Mouse (Mus musculus) myocyte (in vitro differentiated cells): ENCODE data around the gene Dgki. TPM values are rescaled to one million over a fixed set of nuclear protein-coding genes. Genes with fewer than 3 reads are reported as not detected.

Source experiments
- H3K27me3 ChIP-seq: one replicate; pipeline ENCODE4 v1.6.1; 2011; ENCODE audit not compliant: control insufficient read depth, insufficient read depth, insufficient read length
- H3K36me3 ChIP-seq: one replicate; pipeline ENCODE4 v1.6.1; 2011; ENCODE audit not compliant: control insufficient read depth, insufficient read depth
- H3K4me2 ChIP-seq: one replicate; pipeline ENCODE4 v1.6.1; 2011; ENCODE audit warnings: low read depth, control low read depth
- H3K4me3 ChIP-seq: one replicate; pipeline ENCODE4 v1.5.1; 2011; ENCODE audit warnings: mild to moderate bottlenecking, control low read depth, moderate library complexity
- H3K79me2 ChIP-seq: one replicate; pipeline ENCODE4 v1.6.1; 2011; ENCODE audit not compliant: control insufficient read depth, insufficient read depth
- H3ac ChIP-seq: one replicate; pipeline ENCODE4 v1.6.1; 2011; ENCODE audit not compliant: control insufficient read depth, insufficient read length
- CEBPB ChIP-seq: IDR thresholded peaks from 2 replicates; pipeline ENCODE4 v1.6.1; 2011; ENCODE audit warnings: mild to moderate bottlenecking, moderate library complexity; ENCODE audit not compliant: poor library complexity, insufficient read depth, severe bottlenecking
- E2F4 ChIP-seq: IDR thresholded peaks from one replicate; pipeline ENCODE4 v1.6.1; 2011; ENCODE audit warnings: mild to moderate bottlenecking, control low read depth, moderate library complexity; ENCODE audit not compliant: insufficient read depth
- MAX ChIP-seq: IDR thresholded peaks from one replicate; pipeline ENCODE4 v1.6.1; 2011; ENCODE audit warnings: low read depth, mild to moderate bottlenecking, control low read depth
- MYOD1 ChIP-seq, 3 experiments: IDR thresholded peaks; one replicate each; pipeline ENCODE4 v1.6.1; 2011; ENCODE audit warnings: control low read depth in 2 of 3, low read depth in 2 of 3, mild to moderate bottlenecking in 2 of 3, moderate library complexity in 1 of 3; ENCODE audit not compliant: insufficient read length in 2 of 3, control insufficient read depth in 1 of 3
- MYOG ChIP-seq, 3 experiments: IDR thresholded peaks; one replicate each; pipeline ENCODE4 v1.6.1; 2011; ENCODE audit warnings: control low read depth in 2 of 3, low read depth in 2 of 3, mild to moderate bottlenecking in 2 of 3; ENCODE audit not compliant: insufficient read length in 2 of 3, control insufficient read depth in 1 of 3, insufficient read depth in 1 of 3
- POLR2A ChIP-seq: IDR thresholded peaks from one replicate; pipeline ENCODE4 v1.6.1; 2011; ENCODE audit warnings: low read depth, mild to moderate bottlenecking, control low read depth, moderate library complexity; ENCODE audit not compliant: insufficient read length
- POLR2AphosphoS2 ChIP-seq: IDR thresholded peaks from one replicate; pipeline ENCODE4 v1.6.1; 2011; ENCODE audit warnings: low read depth, control low read depth; ENCODE audit not compliant: insufficient read length
- REST ChIP-seq: IDR thresholded peaks from one replicate; pipeline ENCODE4 v1.6.1; 2011; ENCODE audit warnings: mild to moderate bottlenecking, control low read depth, moderate library complexity; ENCODE audit not compliant: insufficient read depth, insufficient read length
- SRF ChIP-seq: IDR thresholded peaks from one replicate; pipeline ENCODE4 v1.6.1; 2011; ENCODE audit warnings: low read depth; ENCODE audit not compliant: control insufficient read depth, insufficient read length
- TCF12 ChIP-seq: IDR thresholded peaks from one replicate; pipeline ENCODE4 v1.6.1; 2011; ENCODE audit warnings: mild to moderate bottlenecking, control low read depth; ENCODE audit not compliant: poor library complexity, insufficient read depth, severe bottlenecking
- TCF3 ChIP-seq: IDR thresholded peaks from one replicate; pipeline ENCODE4 v1.6.1; 2011; ENCODE audit warnings: low read depth, control low read depth; ENCODE audit not compliant: insufficient read length
- USF1 ChIP-seq: IDR thresholded peaks from one replicate; pipeline ENCODE4 v1.6.1; 2011; ENCODE audit warnings: low read depth, mild to moderate bottlenecking, control low read depth, moderate library complexity
- polyA plus RNA-seq: library from polyadenylated mRNA; unstranded; fragments of >200 nt; fragmentation: generic; extraction: Trizol; gene quantifications from one replicate; pipeline ENCODE4 v1.2.1, GENCODE M21; 2012; ENCODE audit warnings: missing spikeins

The Dgki gene
- polyA plus RNA-seq, 1 experiment = 0.02 TPM

DNA sequence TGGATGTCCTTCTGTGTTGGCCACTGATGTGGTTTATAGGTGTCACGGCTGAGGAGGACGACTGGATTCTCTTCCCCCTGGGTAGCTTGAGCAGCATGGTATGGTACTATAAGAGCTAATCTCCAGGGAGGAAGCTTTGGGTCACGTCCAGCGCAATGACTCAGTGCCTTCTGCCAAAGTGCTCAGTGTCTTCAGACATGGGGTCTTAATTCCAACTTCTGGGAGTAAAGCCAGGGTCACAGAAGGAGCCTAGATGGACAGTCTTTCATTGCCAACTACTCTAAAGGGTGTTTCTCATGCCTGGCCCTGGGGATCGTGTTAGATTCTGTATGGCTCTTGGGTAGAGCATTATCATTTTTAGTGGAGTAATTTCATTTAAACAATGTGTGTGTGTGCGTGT is 231.2 kb downstream of the Dgki start:
- no peak overlapping the region for H3ac ChIP-seq
- no peak overlapping the region for H3K4me3 ChIP-seq
- no peaks in the 10 kb centered on the region for H3K27me3 ChIP-seq
- no peaks in the 10 kb centered on the region for H3K79me2 ChIP-seq
- no peak overlapping the region for H3K4me2 ChIP-seq
- H3K36me3 ChIP-seq = no peaks in the 10 kb centered on the region
- TF ChIP-seq CEBPB (no peak), MAX (no peak), SRF (no peak), MYOD1 (IDR thresholded peaks at IDR 0.05; ENCODE audit: control insufficient read depth in 1 of 3, insufficient read length in 2 of 3, low read depth in 2 of 3) (no peak)

DNA sequence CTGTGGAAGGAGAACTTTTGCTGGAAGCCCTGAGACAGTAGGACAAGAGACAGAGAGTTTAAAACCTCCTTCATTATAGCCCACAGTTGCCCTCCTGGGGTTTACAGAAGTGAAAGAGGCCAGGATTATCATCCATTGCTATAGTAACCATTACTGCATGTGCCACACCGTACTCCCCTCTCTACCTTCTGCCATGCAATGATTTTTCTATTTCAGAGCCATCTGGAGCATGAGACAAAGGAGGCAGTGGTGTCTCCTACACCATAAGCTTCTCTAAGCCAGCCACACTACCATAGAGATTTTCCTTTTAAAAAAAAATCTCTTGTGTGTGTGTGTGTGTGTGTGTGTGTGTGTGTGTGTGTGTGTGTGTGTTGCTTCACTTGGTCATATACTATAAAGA is 232.6 kb downstream of the Dgki start:
- no peak overlapping the region for H3K4me3 ChIP-seq
- no peak for TF ChIP-seq TCF12
- no peak for TF ChIP-seq SRF
- no peak for TF ChIP-seq REST
- no peak for TF ChIP-seq MYOD1 (IDR thresholded peaks at IDR 0.05; ENCODE audit: control insufficient read depth in 1 of 3, insufficient read length in 2 of 3, low read depth in 2 of 3)
- no peak for TF ChIP-seq MYOG (IDR thresholded peaks at IDR 0.05; ENCODE audit: control insufficient read depth in 1 of 3, insufficient read depth in 1 of 3, insufficient read length in 2 of 3, low read depth in 2 of 3)
- no peaks in the 10 kb centered on the region for H3K79me2 ChIP-seq
- H3ac ChIP-seq = no peak overlapping the region
- no peaks in the 10 kb centered on the region for H3K36me3 ChIP-seq
- no peak overlapping the region for H3K4me2 ChIP-seq
- no peaks in the 10 kb centered on the region for H3K27me3 ChIP-seq

DNA sequence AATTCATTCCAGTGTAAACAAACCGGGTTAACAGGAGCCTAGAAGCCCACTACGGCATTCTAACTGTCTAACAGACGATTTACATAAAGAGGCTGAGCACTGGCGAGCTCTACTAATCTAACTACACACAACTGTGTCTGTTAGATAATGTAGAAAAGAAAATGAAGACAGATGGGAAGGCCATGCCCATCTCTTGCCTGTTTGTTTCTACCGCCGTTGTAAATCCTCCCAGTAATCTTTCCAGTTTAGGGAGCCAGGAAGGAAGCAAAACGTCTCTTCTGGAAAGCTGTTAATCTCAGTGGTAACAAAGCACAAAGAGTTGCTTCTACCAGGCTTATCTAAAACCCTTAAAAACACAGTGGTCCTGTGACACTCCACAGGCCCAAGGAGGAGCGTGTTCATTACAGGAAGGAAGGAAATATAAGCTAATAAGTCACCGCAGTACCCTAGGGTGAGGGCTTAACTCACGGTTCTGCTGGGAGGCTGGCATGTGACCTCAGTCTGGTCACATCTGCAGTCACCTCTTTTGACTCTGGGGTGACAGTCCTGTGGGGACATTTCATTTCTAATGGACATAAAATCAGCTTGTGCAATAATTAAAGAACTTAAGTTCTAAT is 235.7 kb downstream of the Dgki start:
- Histone ChIP-seq H3ac (no peak overlapping the region), H3K4me2 (no peak overlapping the region), H3K36me3 (no peaks in the 10 kb centered on the region), H3K79me2 (no peaks in the 10 kb centered on the region), H3K27me3 (no peaks in the 10 kb centered on the region), H3K4me3 (no peak overlapping the region)
- TF ChIP-seq CEBPB (no peak), TCF3 (no peak), TCF12 (no peak), MYOD1 (IDR thresholded peaks at IDR 0.05; ENCODE audit: control insufficient read depth in 1 of 3, insufficient read length in 2 of 3, low read depth in 2 of 3) (no peak), MYOG (IDR thresholded peaks at IDR 0.05; ENCODE audit: control insufficient read depth in 1 of 3, insufficient read depth in 1 of 3, insufficient read length in 2 of 3, low read depth in 2 of 3) (no peak), E2F4 (no peak), SRF (no peak), MAX (no peak), USF1 (no peak)

DNA sequence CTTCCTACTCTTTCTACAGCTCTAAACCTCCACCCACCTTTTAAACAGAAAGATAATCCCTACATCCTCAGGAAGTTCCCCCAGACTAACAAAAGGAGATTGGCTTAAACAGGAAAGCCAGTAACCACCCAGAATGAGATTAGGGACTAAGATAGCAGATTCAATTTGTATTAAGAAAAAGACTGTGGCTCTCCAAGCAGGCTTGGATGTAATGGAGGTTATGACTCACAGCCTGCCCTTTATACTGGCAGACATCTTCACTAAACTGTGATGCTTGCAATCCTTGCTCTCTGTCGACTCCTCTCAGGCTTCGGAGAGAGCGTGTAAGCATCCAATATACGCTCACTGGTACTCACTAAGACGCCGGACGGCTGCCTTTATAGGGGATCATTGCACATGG is 236.7 kb downstream of the Dgki start:
- Histone ChIP-seq H3K4me3 (no peak overlapping the region), H3ac (no peak overlapping the region), H3K79me2 (no peaks in the 10 kb centered on the region), H3K36me3 (no peaks in the 10 kb centered on the region), H3K27me3 (no peaks in the 10 kb centered on the region), H3K4me2 (no peak overlapping the region)
- TF ChIP-seq MYOG (IDR thresholded peaks at IDR 0.05; ENCODE audit: control insufficient read depth in 1 of 3, insufficient read depth in 1 of 3, insufficient read length in 2 of 3, low read depth in 2 of 3) (no peak), USF1 (no peak), SRF (no peak), TCF12 (no peak), MAX (no peak), POLR2A (no peak), E2F4 (no peak), POLR2AphosphoS2 (no peak), MYOD1 (IDR thresholded peaks at IDR 0.05; ENCODE audit: control insufficient read depth in 1 of 3, insufficient read length in 2 of 3, low read depth in 2 of 3) (no peak), CEBPB (no peak), TCF3 (no peak), REST (no peak)

DNA sequence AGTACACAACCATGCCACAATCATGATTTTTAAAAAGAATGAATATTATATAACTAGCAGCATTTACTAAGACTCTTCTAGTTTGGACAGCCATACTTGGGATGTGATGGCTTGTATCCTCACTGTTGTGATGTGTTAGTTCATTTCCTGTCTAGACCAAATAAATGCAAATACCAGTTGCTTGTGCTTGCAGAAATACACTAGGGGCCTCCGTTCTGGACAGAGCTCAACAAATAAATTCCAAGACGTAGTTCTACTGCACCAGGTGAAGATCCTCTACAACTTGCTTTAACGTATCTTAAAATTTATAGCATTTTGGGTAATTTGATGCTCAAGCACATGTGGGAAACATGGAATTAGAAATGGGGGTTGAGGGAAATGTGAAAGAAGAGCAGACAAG is 239.9 kb downstream of the Dgki start:
- Histone ChIP-seq H3K27me3 (no peaks in the 10 kb centered on the region), H3ac (no peak overlapping the region), H3K79me2 (no peaks in the 10 kb centered on the region), H3K4me2 (no peak overlapping the region), H3K36me3 (no peaks in the 10 kb centered on the region), H3K4me3 (no peak overlapping the region)
- TF ChIP-seq POLR2A (no peak), TCF12 (no peak), POLR2AphosphoS2 (no peak), USF1 (no peak), SRF (no peak), CEBPB (no peak), REST (no peak), MYOG (IDR thresholded peaks at IDR 0.05; ENCODE audit: control insufficient read depth in 1 of 3, insufficient read depth in 1 of 3, insufficient read length in 2 of 3, low read depth in 2 of 3) (no peak), E2F4 (no peak), MYOD1 (IDR thresholded peaks at IDR 0.05; ENCODE audit: control insufficient read depth in 1 of 3, insufficient read length in 2 of 3, low read depth in 2 of 3) (no peak), TCF3 (no peak), MAX (no peak)
